Mouse (Mus musculus) layer of hippocampus, postnatal 25 days (tissue): Measurements from ENCODE around the gene Ankrd42. TPM values are rescaled to one million over a fixed set of nuclear protein-coding genes. Genes with fewer than 3 reads are reported as not detected.

Experiments used
- DNase-seq, 2 experiments: peaks; one replicate each; pipeline ENCODE4 v3.0.0; 2022; ENCODE audit warnings: mixed read lengths in 2 of 2, low spot score in 1 of 2; ENCODE audit errors: extremely low spot score in 1 of 2
- total RNA-seq, 2 experiments: library from RNA; stranded (reverse); gene quantifications; 2 replicates each; pipeline ENCODE4 v1.2.3; 2021

Gene Ankrd42
- 10 to 100 TPM; 17.3 to 19.6 TPM for total RNA-seq

- peak; percentile 83 to 86 for DNase-seq
Observed at GRCm38 (mm10) chr7:92637021-92637625, at the start of gene Ankrd42. Gene Ankrd42, minus strand, starts transcription at chr7:92637142.

GRCm38 (mm10) chr7:92677346-92677745 lies 40.4 kb upstream of the Ankrd42 start:
- DNase-seq = no peak

GRCm38 (mm10) chr7:92675131-92675530 lies 38.2 kb upstream of the Ankrd42 start:
- no peak for DNase-seq

- DNase-seq = peak; percentile 94 to 95
Observed at GRCm38 (mm10) chr7:92669507-92670471, 32.8 kb upstream of the Ankrd42 start, which contains the start of gene Pcf11. Gene Pcf11, minus strand, starts transcription at chr7:92669934.

- DNase-seq = peak; percentile 44 to 50
Observed at GRCm38 (mm10) chr7:92668791-92669506, 32.0 kb upstream of the Ankrd42 start.

GRCm38 (mm10) chr7:92666274-92666820 lies 29.4 kb upstream of the Ankrd42 start:
- no peak for DNase-seq

GRCm38 (mm10) chr7:92658050-92658449 lies 21.1 kb upstream of the Ankrd42 start:
- no peak for DNase-seq

- DNase-seq = no peak
Observed at GRCm38 (mm10) chr7:92656386-92656785, 19.4 kb upstream of the Ankrd42 start.

- DNase-seq = no peak
Observed at GRCm38 (mm10) chr7:92653329-92653728, 16.4 kb upstream of the Ankrd42 start.

- no peak for DNase-seq
Observed at GRCm38 (mm10) chr7:92647790-92648189, 10.8 kb upstream of the Ankrd42 start.

GRCm38 (mm10) chr7:92642358-92642757 lies 5.4 kb upstream of the Ankrd42 start:
- no peak for DNase-seq

GRCm38 (mm10) chr7:92638050-92638449 lies 1.1 kb upstream of the Ankrd42 start:
- DNase-seq = no peak

GRCm38 (mm10) chr7:92636295-92637011 lies 489 bp downstream of the Ankrd42 start:
- no peak for DNase-seq

- no peak for DNase-seq
Observed at GRCm38 (mm10) chr7:92630167-92630566, 6.8 kb downstream of the Ankrd42 start.

GRCm38 (mm10) chr7:92624488-92624887 lies 12.5 kb downstream of the Ankrd42 start:
- no peak for DNase-seq

GRCm38 (mm10) chr7:92610830-92611229 lies 26.1 kb downstream of the Ankrd42 start:
- no peak for DNase-seq

- DNase-seq = no peak
Observed at GRCm38 (mm10) chr7:92604961-92605360, 32.0 kb downstream of the Ankrd42 start.

GRCm38 (mm10) chr7:92590842-92591241 lies 46.1 kb downstream of the Ankrd42 start:
- DNase-seq = no peak

- no peak for DNase-seq
Observed at GRCm38 (mm10) chr7:92589986-92590385, 47.0 kb downstream of the Ankrd42 start.

GRCm38 (mm10) chr7:92583567-92583966 lies 53.4 kb downstream of the Ankrd42 start:
- DNase-seq = no peak
